Mouse (Mus musculus) cerebellum, adult (tissue): Measurements from ENCODE around the gene Ucp1.

Experiments
- ATAC-seq: cut with Nextera tagmentation; 2 replicates; pipeline ENCODE4 v1.9.2; 2017; ENCODE audit warnings: mild to moderate bottlenecking, moderate library complexity, mixed read lengths; ENCODE audit not compliant: insufficient number of reproducible peaks, low FRiP score, low TSS enrichment

Ucp1 gene

GRCm38 (mm10) chr8:83327889-83328288, 37.7 kb downstream of the Ucp1 start:
- no peak for ATAC-seq

- peak; percentile 43; the same call in 1 of the 2 replicates for ATAC-seq
Observed at GRCm38 (mm10) chr8:83331567-83331898, 41.4 kb downstream of the Ucp1 start.

- peak; percentile 99 for ATAC-seq
Observed at GRCm38 (mm10) chr8:83331899-83332697, 41.9 kb downstream of the Ucp1 start, which contains the start of gene Elmod2. Gene Elmod2, minus strand, starts transcription at chr8:83332486.

- no peak for ATAC-seq
Observed at GRCm38 (mm10) chr8:83332864-83333263, 42.7 kb downstream of the Ucp1 start.

GRCm38 (mm10) chr8:83342076-83342475, 51.9 kb downstream of the Ucp1 start:
- ATAC-seq = no peak

GRCm38 (mm10) chr8:83342693-83343092, 52.5 kb downstream of the Ucp1 start:
- no peak for ATAC-seq
